Mouse (Mus musculus) stomach, embryonic 15.5 days (tissue): ENCODE data around the gene Cbx4. TPM values are rescaled to one million over a fixed set of nuclear protein-coding genes. Genes with fewer than 3 reads are reported as not detected.
A peak's percentile ranks its signal among the peaks of the same experiment; 100 is the strongest.

ENCODE experiments used
- ATAC-seq: fragments of 200-750 bp; cut with Nextera tagmentation; 2 replicates; pipeline ENCODE4 v1.8.0; 2017; ENCODE audit warnings: low read depth, moderate number of reproducible peaks, moderate TSS enrichment; ENCODE audit not compliant: insufficient read depth, low FRiP score
- H3K27ac ChIP-seq: fragments of 300-500 bp; sonication (generic); 2 replicates; pipeline ENCODE4 v1.5.1; 2015; ENCODE audit warnings: mild to moderate bottlenecking, inconsistent platforms
- H3K27me3 ChIP-seq: fragments of 300-500 bp; sonication (generic); replicated peaks from 2 replicates; pipeline ENCODE4 v1.6.1; 2015; ENCODE audit warnings: inconsistent platforms
- H3K36me3 ChIP-seq: fragments of 300-500 bp; sonication (generic); 2 replicates; pipeline ENCODE4 v1.6.1; 2015; ENCODE audit warnings: inconsistent platforms
- H3K4me1 ChIP-seq: fragments of 300-500 bp; sonication (generic); 2 replicates; pipeline ENCODE4 v1.6.1; 2015; ENCODE audit warnings: inconsistent platforms
- H3K4me2 ChIP-seq: fragments of 300-500 bp; sonication (generic); 2 replicates; pipeline ENCODE4 v1.6.1; 2015; ENCODE audit warnings: mild to moderate bottlenecking, inconsistent platforms
- H3K4me3 ChIP-seq: fragments of 300-500 bp; sonication (generic); replicated peaks from 2 replicates; pipeline ENCODE4 v1.5.1; 2015; ENCODE audit warnings: inconsistent platforms
- H3K9ac ChIP-seq: fragments of 300-500 bp; sonication (generic); 2 replicates; pipeline ENCODE4 v1.6.1; 2015; ENCODE audit warnings: inconsistent platforms
- H3K9me3 ChIP-seq: fragments of 300-500 bp; sonication (generic); 2 replicates; pipeline ENCODE4 v1.6.1; 2016; ENCODE audit warnings: inconsistent platforms
- WGBS: fragments of 180-500 bp; shearing (Covaris S2); methylation state at CpG from one replicate; pipeline ENCODE4 v1.1.7; 2015; 5-methylcytosine and 5-hydroxymethylcytosine counted together
- polyA plus RNA-seq: library from polyadenylated mRNA; unstranded; fragments of >200 nt; fragmentation: Nextera tagmentation; extraction: Ambion mirVana; gene quantifications from 2 replicates; pipeline ENCODE4 v1.2.1, GENCODE M21; 2015

The Cbx4 gene
- polyA plus RNA-seq, 1 experiment from 2014 or later: 10.2 TPM

GRCm38 (mm10) chr11:119089235-119090075, 3.4 kb upstream of the Cbx4 start:
- H3K4me2 ChIP-seq: peak overlapping the region; percentile 99
- H3K27ac ChIP-seq: no peak overlapping the region
- 1% methylated on average over 41 of the region's 41 CpGs for WGBS
- no peak for ATAC-seq
- H3K36me3 ChIP-seq: no peaks in the 10 kb centered on the region
- peak overlapping the region; percentile 59 for H3K4me3 ChIP-seq
- peaks cover 33% of the 10 kb centered on the region for H3K27me3 ChIP-seq
- H3K9me3 ChIP-seq: no peaks in the 10 kb centered on the region
- peaks cover 49% of the 10 kb centered on the region for H3K4me1 ChIP-seq
- H3K9ac ChIP-seq: no peak overlapping the region

- H3K4me1 ChIP-seq: peaks cover 57% of the 10 kb centered on the region
Measured at GRCm38 (mm10) chr11:119088391-119089234, 2.6 kb upstream of the Cbx4 start.

GRCm38 (mm10) chr11:119087301-119088082, 1.5 kb upstream of the Cbx4 start:
- no peak for ATAC-seq
- no peaks in the 10 kb centered on the region for H3K9me3 ChIP-seq
- H3K27ac ChIP-seq: peak overlapping the region; percentile 32; the same call in 1 of the 2 replicates
- H3K27me3 ChIP-seq: peaks cover 33% of the 10 kb centered on the region
- no peaks in the 10 kb centered on the region for H3K36me3 ChIP-seq
- WGBS: 7% methylated on average over 35 of the region's 35 CpGs
- H3K9ac ChIP-seq: no peak overlapping the region
- peak overlapping the region; percentile 26 for H3K4me3 ChIP-seq
- peaks cover 68% of the 10 kb centered on the region for H3K4me1 ChIP-seq
- peak overlapping the region; percentile 37 for H3K4me2 ChIP-seq

More at GRCm38 (mm10) chr11:119088391-119089234, 2.6 kb upstream of the Cbx4 start:
- Histone ChIP-seq H3K27ac (no peak overlapping the region), H3K36me3 (no peaks in the 10 kb centered on the region), H3K9me3 (no peaks in the 10 kb centered on the region), H3K9ac (no peak overlapping the region), H3K4me3 (no peak overlapping the region), H3K4me2 (peak overlapping the region; percentile 99), H3K27me3 (peaks cover 33% of the 10 kb centered on the region)
- WGBS: 4% methylated on average over 28 of the region's 28 CpGs
- ATAC-seq: no peak

- Histone ChIP-seq H3K4me1 (peaks cover 82% of the 10 kb centered on the region), H3K27ac (peak overlapping the region; percentile 97), H3K9me3 (no peaks in the 10 kb centered on the region), H3K27me3 (peaks cover 40% of the 10 kb centered on the region), H3K4me3 (peak overlapping the region; percentile 68), H3K9ac (peak overlapping the region; percentile 67), H3K36me3 (peaks cover 18% of the 10 kb centered on the region), H3K4me2 (peak overlapping the region; percentile 70)
- WGBS: under 1% methylated on average over 65 of the region's 66 CpGs
- ATAC-seq: peak; percentile 47
Measured at GRCm38 (mm10) chr11:119085279-119086062, 550 bp downstream of the Cbx4 start.

GRCm38 (mm10) chr11:119084446-119085278, 1.4 kb downstream of the Cbx4 start:
- peaks cover 23% of the 10 kb centered on the region for H3K36me3 ChIP-seq
- WGBS: 3% methylated on average over 18 of the region's 18 CpGs
- peak overlapping the region; percentile 70 for H3K4me2 ChIP-seq
- H3K4me1 ChIP-seq: peaks cover 77% of the 10 kb centered on the region
- H3K27me3 ChIP-seq: peaks cover 32% of the 10 kb centered on the region
- H3K9me3 ChIP-seq: no peaks in the 10 kb centered on the region
- peak overlapping the region; percentile 67; the same call in 1 of the 2 replicates for H3K9ac ChIP-seq
- H3K4me3 ChIP-seq: peak overlapping the region; percentile 68
- peak overlapping the region; percentile 97 for H3K27ac ChIP-seq
- ATAC-seq: no peak

GRCm38 (mm10) chr11:119083724-119084445, 2.1 kb downstream of the Cbx4 start:
- H3K4me3 ChIP-seq: peak overlapping the region; percentile 68
- peaks cover 26% of the 10 kb centered on the region for H3K27me3 ChIP-seq
- peak overlapping the region; percentile 97 for H3K27ac ChIP-seq
- H3K9ac ChIP-seq: no peak overlapping the region; the same call in 1 of the 2 replicates
- H3K4me2 ChIP-seq: peak overlapping the region; percentile 70
- no peak for ATAC-seq
- WGBS: 9% methylated on average over 28 of the region's 28 CpGs
- no peaks in the 10 kb centered on the region for H3K9me3 ChIP-seq
- peaks cover 77% of the 10 kb centered on the region for H3K4me1 ChIP-seq
- H3K36me3 ChIP-seq: peaks cover 24% of the 10 kb centered on the region

- Histone ChIP-seq H3K4me2 (peak overlapping the region; percentile 70), H3K36me3 (peaks cover 24% of the 10 kb centered on the region), H3K9me3 (no peaks in the 10 kb centered on the region), H3K27ac (no peak overlapping the region), H3K4me1 (peaks cover 78% of the 10 kb centered on the region), H3K4me3 (peak overlapping the region; percentile 8; the same call in 1 of the 2 replicates), H3K9ac (no peak overlapping the region), H3K27me3 (peaks cover 16% of the 10 kb centered on the region)
- no peak for ATAC-seq
- WGBS: 34% methylated on average over 20 of the region's 20 CpGs
Measured at GRCm38 (mm10) chr11:119082638-119083599, 3.1 kb downstream of the Cbx4 start.

- no peaks in the 10 kb centered on the region for H3K9me3 ChIP-seq
- no peak for ATAC-seq
- peaks cover 70% of the 10 kb centered on the region for H3K4me1 ChIP-seq
- H3K9ac ChIP-seq: no peak overlapping the region
- 54% methylated on average over 21 of the region's 21 CpGs for WGBS
- H3K27ac ChIP-seq: no peak overlapping the region
- peaks cover 8% of the 10 kb centered on the region; the same call in 1 of the 2 replicates for H3K27me3 ChIP-seq
- no peak overlapping the region for H3K4me2 ChIP-seq
- peaks cover 24% of the 10 kb centered on the region for H3K36me3 ChIP-seq
- H3K4me3 ChIP-seq: no peak overlapping the region
Measured at GRCm38 (mm10) chr11:119081839-119082637, 4.0 kb downstream of the Cbx4 start.
